Mouse (Mus musculus): ENCODE measurements at regions not wholly inside any gene's neighbourhood (a gene's known extent, or its start where the extent isn't known, plus 50 kb on each side); places are given as distances from the start of the nearest gene placed in this dataset.

DNA sequence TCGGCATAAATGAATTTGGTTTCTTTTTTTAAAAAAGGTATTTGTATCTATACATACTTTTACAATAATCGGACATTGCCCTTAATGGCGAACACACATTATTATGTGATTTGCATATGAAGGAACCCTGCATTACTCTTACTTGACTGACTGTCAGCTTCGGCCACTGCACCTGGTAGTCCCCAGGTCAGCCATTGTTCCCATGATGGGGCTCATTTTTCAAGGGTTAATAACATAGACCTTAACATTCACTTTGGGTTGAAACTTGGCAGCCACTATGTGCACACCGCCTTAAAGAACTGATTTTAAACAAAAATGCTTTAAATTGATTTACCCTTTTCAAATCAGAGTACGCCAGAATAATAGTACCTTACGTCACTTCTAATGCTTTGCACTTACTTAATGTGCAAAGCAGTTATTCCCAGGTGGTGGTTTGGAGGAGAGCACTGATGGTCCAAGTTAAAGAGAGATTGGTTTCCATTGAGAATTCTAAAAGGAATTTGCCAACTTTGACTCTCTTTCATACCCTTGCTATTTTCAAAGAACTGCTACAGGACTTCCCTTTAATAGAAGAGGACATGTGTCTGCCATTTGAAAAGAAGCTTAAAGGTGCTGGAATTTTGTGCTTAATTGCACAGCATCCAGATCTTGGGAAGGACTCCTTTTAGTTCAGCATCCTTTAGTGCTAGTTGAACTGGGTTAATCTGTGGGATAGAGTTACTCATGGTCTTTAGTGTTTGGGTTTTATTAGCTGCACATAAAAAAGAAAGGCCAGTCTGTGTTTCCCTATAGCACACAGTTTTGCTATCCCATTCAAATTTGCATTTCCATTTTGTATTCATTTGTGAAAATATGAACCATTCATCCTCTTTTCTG, 95.0 kb upstream of the Pkn2 start:
- Histone ChIP-seq H3K4me1 (no peaks in the 10 kb centered on the region), H3K9ac (no peak overlapping the region), H3K27ac (no peak overlapping the region), H3K4me2 (replicated peaks) (no peak overlapping the region), H3K36me3 (no peaks in the 10 kb centered on the region), H3K4me3 (no peak overlapping the region), H3K9me3 (replicated peaks) (no peaks in the 10 kb centered on the region), H3K27me3 (no peaks in the 10 kb centered on the region)
- WGBS: 62% methylated on average over 7 of the region's 7 CpGs
- ATAC-seq (ENCODE audit: low FRiP score): no peak

DNA sequence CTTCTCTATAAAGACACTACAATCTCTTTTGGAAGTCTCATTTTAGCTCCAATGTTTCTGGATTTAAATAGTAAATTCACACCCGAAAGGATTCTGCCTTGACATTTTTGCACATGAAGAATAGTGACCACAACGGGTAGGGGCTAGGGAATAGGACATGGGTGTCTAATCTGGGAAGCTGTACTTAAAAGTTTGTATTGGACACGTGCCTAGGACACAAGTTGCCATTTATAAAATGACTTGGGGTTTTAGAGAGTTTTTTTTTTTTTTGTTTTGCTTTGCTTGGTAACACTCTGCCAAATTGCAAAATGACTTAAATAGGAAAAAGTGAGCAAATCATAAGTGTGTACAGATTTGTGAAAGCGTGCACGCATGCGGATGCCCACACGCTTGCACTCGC, 93.8 kb upstream of the Pkn2 start:
- Histone ChIP-seq H3K9ac (no peak overlapping the region), H3K4me2 (replicated peaks) (no peak overlapping the region), H3K27me3 (no peaks in the 10 kb centered on the region), H3K9me3 (replicated peaks) (no peaks in the 10 kb centered on the region), H3K4me3 (no peak overlapping the region), H3K36me3 (no peaks in the 10 kb centered on the region), H3K27ac (no peak overlapping the region), H3K4me1 (no peaks in the 10 kb centered on the region)
- no peak for ATAC-seq (ENCODE audit: low FRiP score)
- WGBS: 91% methylated on average over 8 of the region's 8 CpGs

DNA sequence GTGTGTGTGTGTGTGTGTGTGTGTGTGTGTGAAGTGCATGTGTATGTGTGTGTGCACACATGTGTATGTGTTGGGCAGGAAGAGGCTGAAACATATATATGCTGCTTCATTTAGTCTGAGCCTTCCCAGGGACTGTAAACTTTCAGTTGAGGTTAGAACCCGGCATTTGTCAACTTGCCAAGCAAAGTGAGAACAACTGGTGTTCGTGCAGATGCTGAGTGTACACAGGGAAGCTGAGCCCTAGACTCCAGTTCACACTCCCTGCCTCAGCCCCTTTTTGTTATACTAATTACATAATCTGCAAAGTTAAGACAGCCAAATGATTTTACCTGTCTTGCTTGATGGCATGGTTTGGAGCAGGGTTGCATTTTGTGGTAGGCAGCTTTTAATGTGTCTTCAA, 87.7 kb upstream of the Pkn2 start:
- WGBS: 83% methylated on average over 2 of the region's 2 CpGs
- H3K27ac ChIP-seq: no peak overlapping the region
- no peak overlapping the region for H3K9ac ChIP-seq
- H3K9me3 ChIP-seq (replicated peaks): no peaks in the 10 kb centered on the region
- ATAC-seq (ENCODE audit: low FRiP score): no peak
- H3K4me2 ChIP-seq (replicated peaks): no peak overlapping the region
- H3K27me3 ChIP-seq: no peaks in the 10 kb centered on the region
- H3K4me1 ChIP-seq: no peaks in the 10 kb centered on the region
- no peaks in the 10 kb centered on the region for H3K36me3 ChIP-seq
- no peak overlapping the region for H3K4me3 ChIP-seq

DNA sequence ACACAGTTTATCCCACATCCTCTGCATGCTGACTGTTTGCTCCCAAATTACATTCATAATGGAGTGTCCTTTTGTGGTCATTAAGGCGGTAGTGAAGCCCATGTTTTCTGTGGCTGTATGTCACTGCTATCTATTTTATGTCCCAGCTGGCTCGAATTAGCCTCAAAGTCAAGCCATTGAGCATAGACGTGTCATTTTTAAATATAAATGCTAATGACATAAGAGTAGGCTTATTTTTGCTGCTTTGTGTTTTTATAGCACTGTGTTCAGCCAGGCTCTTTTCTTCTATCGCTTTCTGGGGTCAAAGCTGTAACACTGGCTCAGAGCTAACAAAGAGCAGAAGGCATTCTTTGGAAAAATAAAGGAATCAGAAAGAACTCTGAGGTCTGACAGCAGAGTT, 83.8 kb upstream of the Pkn2 start:
- Histone ChIP-seq H3K4me2 (replicated peaks) (no peak overlapping the region), H3K9ac (no peak overlapping the region), H3K9me3 (replicated peaks) (no peaks in the 10 kb centered on the region), H3K27me3 (no peaks in the 10 kb centered on the region), H3K4me3 (no peak overlapping the region), H3K27ac (no peak overlapping the region), H3K36me3 (no peaks in the 10 kb centered on the region), H3K4me1 (no peaks in the 10 kb centered on the region)
- no peak for ATAC-seq (ENCODE audit: low FRiP score)
- 54% methylated on average over 4 of the region's 4 CpGs for WGBS

DNA sequence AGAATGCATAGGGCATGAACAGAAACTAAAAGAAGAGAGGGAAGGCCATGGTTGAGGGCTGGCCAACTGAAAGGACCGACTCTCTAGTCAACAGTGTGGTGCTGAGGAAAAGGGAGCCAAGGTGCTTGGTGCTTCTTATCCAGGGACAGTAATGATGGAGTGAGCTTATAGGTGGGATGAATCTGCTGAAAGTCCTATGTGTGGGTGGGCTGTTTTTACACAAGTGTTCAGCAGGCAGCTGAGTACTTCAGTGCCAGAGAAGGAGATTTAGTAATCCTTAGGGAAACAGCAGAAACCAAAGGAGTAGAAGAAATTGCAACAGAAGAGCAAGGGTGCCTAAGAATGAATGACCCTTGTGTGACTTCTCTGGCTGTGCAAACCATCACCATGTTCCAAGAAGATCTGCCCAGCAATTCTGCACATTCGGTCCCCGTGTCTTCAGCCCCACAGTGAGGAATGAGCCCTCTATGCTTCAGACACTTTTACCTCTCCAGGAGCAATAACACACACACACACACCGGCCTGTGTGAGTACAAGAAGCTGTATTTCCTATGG, 82.1 kb upstream of the Pkn2 start:
- WGBS: 98% methylated on average over 4 of the region's 4 CpGs
- no peak for ATAC-seq (ENCODE audit: low FRiP score)
- Histone ChIP-seq H3K9me3 (replicated peaks) (no peaks in the 10 kb centered on the region), H3K4me2 (replicated peaks) (no peak overlapping the region), H3K9ac (no peak overlapping the region), H3K4me1 (no peaks in the 10 kb centered on the region), H3K27me3 (no peaks in the 10 kb centered on the region), H3K27ac (no peak overlapping the region), H3K36me3 (no peaks in the 10 kb centered on the region), H3K4me3 (no peak overlapping the region)

DNA sequence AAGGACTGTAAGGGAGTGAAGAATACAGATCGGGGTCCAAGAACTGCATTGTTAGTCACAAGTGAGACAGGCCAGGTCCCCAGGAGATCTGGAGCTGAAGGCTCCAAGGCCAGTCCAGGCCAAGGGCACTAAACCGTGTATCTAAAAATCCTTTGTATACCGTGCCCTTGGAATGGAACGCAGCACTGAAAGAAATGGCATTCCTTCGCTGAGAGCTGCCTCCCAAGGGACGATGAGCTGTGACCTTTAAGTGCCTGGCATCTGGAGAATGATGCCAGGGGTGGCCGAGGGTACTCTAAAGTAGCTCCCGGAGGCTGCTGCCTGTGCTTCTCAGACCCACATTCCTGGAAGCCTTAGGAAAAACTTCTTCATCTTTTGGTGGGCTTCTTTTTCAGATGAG, 76.0 kb upstream of the Pkn2 start:
- Histone ChIP-seq H3K36me3 (no peaks in the 10 kb centered on the region), H3K4me3 (no peak overlapping the region), H3K4me1 (no peaks in the 10 kb centered on the region), H3K27ac (no peak overlapping the region), H3K9me3 (replicated peaks) (no peaks in the 10 kb centered on the region), H3K4me2 (replicated peaks) (no peak overlapping the region), H3K9ac (no peak overlapping the region), H3K27me3 (no peaks in the 10 kb centered on the region)
- 75% methylated on average over 8 of the region's 8 CpGs for WGBS
- ATAC-seq (ENCODE audit: low FRiP score): no peak

DNA sequence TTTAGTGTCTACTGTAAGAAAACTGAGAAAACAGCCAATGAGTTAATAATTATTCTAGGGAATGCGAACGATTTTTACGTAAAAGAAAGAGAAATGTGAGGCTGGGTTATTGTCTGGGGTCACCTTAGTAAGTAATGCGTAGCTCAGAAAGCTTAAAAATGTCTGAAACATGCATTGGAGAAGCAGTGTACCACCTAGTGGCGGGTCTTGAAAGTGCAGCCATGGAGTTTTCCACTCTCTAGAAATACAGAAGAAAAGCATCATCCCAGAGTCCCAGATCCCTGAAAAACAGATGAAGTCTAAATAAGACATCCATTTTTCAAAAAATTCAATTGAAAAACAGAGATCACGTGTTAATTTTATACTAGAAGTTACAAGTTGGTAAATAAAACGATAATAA, 67.0 kb upstream of the Pkn2 start:
- no peak overlapping the region for H3K4me2 ChIP-seq (replicated peaks)
- no peaks in the 10 kb centered on the region for H3K9me3 ChIP-seq (replicated peaks)
- no peak for ATAC-seq (ENCODE audit: low FRiP score)
- no peak overlapping the region for H3K27ac ChIP-seq
- H3K4me1 ChIP-seq: no peaks in the 10 kb centered on the region
- no peaks in the 10 kb centered on the region for H3K36me3 ChIP-seq
- H3K9ac ChIP-seq: no peak overlapping the region
- 32% methylated on average over 7 of the region's 7 CpGs for WGBS
- H3K27me3 ChIP-seq: no peaks in the 10 kb centered on the region
- no peak overlapping the region for H3K4me3 ChIP-seq

DNA sequence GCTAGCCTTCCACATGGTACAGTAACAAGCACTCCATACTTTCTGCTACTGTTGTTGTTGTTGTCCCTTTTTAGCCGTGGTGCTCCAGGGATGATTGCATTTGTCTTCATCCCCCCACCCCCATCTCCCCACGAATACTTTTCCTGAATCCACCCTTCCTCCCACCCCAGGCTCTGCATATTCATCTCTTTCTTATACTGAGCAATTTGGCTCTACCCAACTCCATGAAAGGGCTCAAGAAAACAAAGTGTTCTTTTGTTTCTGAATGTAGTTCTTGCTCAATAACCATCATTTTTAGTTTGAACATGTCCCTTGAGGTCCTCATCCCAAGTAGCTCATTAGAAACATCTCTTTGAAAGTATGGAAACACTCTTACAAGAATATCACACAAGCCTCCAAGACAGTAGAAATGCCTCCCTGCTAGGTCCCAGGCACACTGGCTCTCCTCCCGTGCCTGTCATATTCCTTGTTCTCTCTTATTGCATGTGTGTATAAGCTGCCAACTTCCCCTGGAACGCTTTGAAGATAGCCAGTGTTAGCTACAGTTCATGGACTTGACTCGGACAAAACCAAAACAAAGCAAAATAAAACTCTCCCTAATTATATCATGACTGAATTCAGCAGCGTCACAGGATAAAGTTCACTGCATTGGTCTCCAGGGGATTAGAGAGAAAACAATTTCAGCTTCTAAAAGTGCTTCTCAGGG, 59.7 kb upstream of the Pkn2 start:
- no peaks in the 10 kb centered on the region for H3K27me3 ChIP-seq
- WGBS: 66% methylated on average over 6 of the region's 6 CpGs

DNA sequence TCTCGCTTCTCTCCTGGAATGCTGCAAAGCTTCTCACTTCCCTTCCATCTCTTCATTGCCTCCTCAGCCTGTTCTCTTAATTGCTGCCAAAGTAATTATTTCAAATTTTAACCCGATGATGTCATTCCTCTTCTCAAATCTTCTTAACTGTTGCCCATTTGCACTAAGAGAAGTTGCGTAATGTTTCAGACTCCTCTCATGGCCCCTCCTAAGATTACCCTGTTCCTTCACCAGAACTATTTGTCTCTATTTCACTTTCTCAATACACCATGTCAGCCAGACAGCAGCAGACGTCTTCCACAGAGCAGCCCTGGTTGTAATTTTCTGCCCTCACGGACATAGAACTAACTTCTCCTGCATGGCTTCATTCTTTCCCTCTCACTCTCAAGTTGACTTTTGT, 59.1 kb upstream of the Pkn2 start:
- Histone ChIP-seq H3K27me3 (no peaks in the 10 kb centered on the region), H3K9me3 (replicated peaks) (no peaks in the 10 kb centered on the region), H3K27ac (no peak overlapping the region), H3K4me1 (no peaks in the 10 kb centered on the region), H3K9ac (no peak overlapping the region), H3K4me2 (replicated peaks) (no peak overlapping the region), H3K36me3 (no peaks in the 10 kb centered on the region), H3K4me3 (no peak overlapping the region)
- 79% methylated on average over 5 of the region's 5 CpGs for WGBS
- ATAC-seq (ENCODE audit: low FRiP score): no peak

More for the DNA sequence above, 59.7 kb upstream of the Pkn2 start:
- Histone ChIP-seq H3K4me3 (no peak overlapping the region), H3K9me3 (replicated peaks) (no peaks in the 10 kb centered on the region), H3K4me2 (replicated peaks) (no peak overlapping the region), H3K4me1 (no peaks in the 10 kb centered on the region), H3K27ac (no peak overlapping the region), H3K36me3 (no peaks in the 10 kb centered on the region), H3K9ac (no peak overlapping the region)
- ATAC-seq (ENCODE audit: low FRiP score): no peak

DNA sequence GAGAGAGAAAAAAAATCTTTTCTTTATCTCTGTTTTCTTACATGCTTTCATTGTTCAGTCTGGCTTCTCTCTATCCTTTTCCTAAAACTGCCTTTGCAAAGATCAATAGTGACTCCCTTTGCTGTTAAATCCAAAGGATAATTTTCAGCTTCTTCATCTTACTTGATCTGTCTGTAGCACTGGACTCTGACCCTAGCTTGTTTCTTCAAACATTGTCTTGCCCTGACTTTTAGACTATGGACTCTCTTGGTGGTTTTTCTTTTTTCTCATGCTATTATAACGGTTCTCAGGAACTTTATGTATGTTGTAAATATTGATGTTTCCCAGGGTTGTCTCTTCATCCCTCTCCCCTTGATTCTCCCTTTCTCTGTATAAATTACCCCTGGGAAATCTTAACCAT, 58.0 kb upstream of the Pkn2 start:
- Histone ChIP-seq H3K9me3 (replicated peaks) (no peaks in the 10 kb centered on the region), H3K36me3 (no peaks in the 10 kb centered on the region), H3K4me3 (no peak overlapping the region), H3K27ac (no peak overlapping the region), H3K9ac (no peak overlapping the region), H3K4me2 (replicated peaks) (no peak overlapping the region), H3K27me3 (no peaks in the 10 kb centered on the region), H3K4me1 (no peaks in the 10 kb centered on the region)
- ATAC-seq (ENCODE audit: low FRiP score): no peak
- WGBS: 91% methylated on average over 1 of the region's 1 CpGs

DNA sequence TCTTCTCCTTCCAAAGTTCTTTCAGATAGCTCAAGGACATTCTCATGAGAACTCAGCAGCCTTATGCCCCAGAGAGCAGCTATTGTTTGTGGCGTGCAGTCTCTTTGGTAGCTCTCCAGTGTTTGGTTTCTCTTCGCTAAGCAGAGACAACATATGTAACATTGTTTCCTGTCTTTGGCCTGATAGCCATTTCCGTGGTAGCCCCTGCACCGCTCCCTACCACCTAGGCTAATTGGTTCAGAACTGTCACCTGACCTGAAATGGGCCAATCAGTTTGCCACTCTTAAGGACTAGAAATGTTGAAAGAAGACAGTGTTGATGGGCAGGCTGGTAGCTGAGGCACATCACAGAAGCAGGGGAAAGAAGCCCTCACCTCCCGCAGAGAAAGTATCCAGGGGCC, 54.1 kb upstream of the Pkn2 start:
- WGBS: 74% methylated on average over 5 of the region's 5 CpGs
- ATAC-seq (ENCODE audit: low FRiP score): no peak

DNA sequence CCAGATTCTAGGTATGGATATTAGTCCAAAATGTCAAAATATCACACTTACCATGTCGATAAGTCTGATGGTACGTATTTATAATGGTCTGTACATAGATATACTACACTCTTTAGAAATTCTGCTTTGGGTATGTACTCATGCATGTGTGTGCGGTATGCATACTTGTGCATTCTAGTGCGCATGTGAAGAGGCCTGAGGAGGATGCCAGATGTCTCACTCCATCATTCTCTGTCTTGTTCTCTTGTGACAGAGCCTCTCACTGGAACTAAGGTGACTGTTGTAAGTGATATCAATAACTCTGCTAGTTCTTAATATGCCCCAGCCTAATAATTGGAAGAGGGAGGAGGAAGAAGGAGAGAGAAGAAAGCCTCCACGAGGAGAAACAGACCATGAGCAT, 52.5 kb upstream of the Pkn2 start:
- no peaks in the 10 kb centered on the region for H3K36me3 ChIP-seq
- WGBS: 81% methylated on average over 5 of the region's 5 CpGs
- H3K27me3 ChIP-seq: no peaks in the 10 kb centered on the region
- H3K4me1 ChIP-seq: peaks cover 2% of the 10 kb centered on the region; the same call in 1 of the 2 replicates
- no peak for ATAC-seq (ENCODE audit: low FRiP score)
- H3K4me2 ChIP-seq (replicated peaks): no peak overlapping the region
- H3K4me3 ChIP-seq: no peak overlapping the region
- no peak overlapping the region for H3K9ac ChIP-seq
- no peaks in the 10 kb centered on the region for H3K9me3 ChIP-seq (replicated peaks)
- H3K27ac ChIP-seq: no peak overlapping the region

More for the DNA sequence above, 54.1 kb upstream of the Pkn2 start:
- Histone ChIP-seq H3K9ac (no peak overlapping the region), H3K9me3 (replicated peaks) (no peaks in the 10 kb centered on the region), H3K4me1 (peaks cover 2% of the 10 kb centered on the region; the same call in 1 of the 2 replicates), H3K4me3 (no peak overlapping the region), H3K36me3 (no peaks in the 10 kb centered on the region), H3K4me2 (replicated peaks) (no peak overlapping the region), H3K27ac (no peak overlapping the region), H3K27me3 (no peaks in the 10 kb centered on the region)

Data from hindbrain, embryonic 12.5 days (tissue).